Mouse (Mus musculus) limb, embryonic 14.5 days (tissue): ENCODE data around the gene Dnajc25. TPM values are rescaled to one million over a fixed set of nuclear protein-coding genes. Genes with fewer than 3 reads are reported as not detected.

Source experiments
- ATAC-seq: fragments of 200-750 bp; cut with Nextera tagmentation; 2 replicates; pipeline ENCODE4 v1.8.0; 2017; ENCODE audit warnings: low read depth, moderate number of reproducible peaks, moderate TSS enrichment; ENCODE audit not compliant: low FRiP score
- DNase-seq: peaks from one replicate; pipeline ENCODE4 v3.0.0-alpha.2; 2015; ENCODE audit warnings: low spot score
- H3K27ac ChIP-seq: fragments of 300-500 bp; sonication (generic); replicated peaks from 2 replicates; pipeline ENCODE4 v1.5.1; 2014; ENCODE audit warnings: low read depth, mild to moderate bottlenecking, low read length, moderate library complexity, mixed read lengths
- H3K27me3 ChIP-seq: fragments of 300-500 bp; sonication (generic); 2 replicates; pipeline ENCODE4 v1.6.1; 2014; ENCODE audit warnings: low read length, mixed read lengths; ENCODE audit not compliant: control insufficient read depth, insufficient read depth
- H3K36me3 ChIP-seq: fragments of 300-500 bp; sonication (generic); 2 replicates; pipeline ENCODE4 v1.6.1; 2014; ENCODE audit warnings: mild to moderate bottlenecking, low read length, moderate library complexity, mixed read lengths; ENCODE audit not compliant: control insufficient read depth, insufficient read depth
- H3K4me1 ChIP-seq: fragments of 300-500 bp; sonication (generic); 2 replicates; pipeline ENCODE4 v1.6.1; 2014; ENCODE audit warnings: antibody characterized with exemption, low read length, mixed read lengths; ENCODE audit not compliant: control insufficient read depth, insufficient read depth
- H3K4me2 ChIP-seq: fragments of 300-500 bp; sonication (generic); replicated peaks from 2 replicates; pipeline ENCODE4 v1.6.1; 2014; ENCODE audit warnings: low read depth, mild to moderate bottlenecking, low read length, moderate library complexity; ENCODE audit not compliant: severe bottlenecking
- H3K4me3 ChIP-seq: fragments of 300-500 bp; sonication (generic); replicated peaks from 2 replicates; pipeline ENCODE4 v1.5.1; 2014; ENCODE audit warnings: low read length
- H3K9ac ChIP-seq: fragments of 300-500 bp; sonication (generic); 2 replicates; pipeline ENCODE4 v1.6.1; 2014; ENCODE audit warnings: mild to moderate bottlenecking, low read depth, low read length, moderate library complexity; ENCODE audit not compliant: severe bottlenecking
- H3K9me3 ChIP-seq: fragments of 300-500 bp; sonication (generic); 2 replicates; pipeline ENCODE4 v1.6.1; 2016; ENCODE audit warnings: low read length; ENCODE audit not compliant: control insufficient read depth
- POLR2A ChIP-seq: fragments of 200-500 bp; IDR thresholded peaks from 2 replicates; pipeline ENCODE4 v1.8.0; 2012; ENCODE audit warnings: inconsistent platforms, mild to moderate bottlenecking, moderate library complexity, borderline replicate concordance; ENCODE audit not compliant: insufficient read depth, insufficient read length; ENCODE audit errors: extremely low read depth
- WGBS: fragments of 180-500 bp; shearing (Covaris S2); extraction: QIAGEN DNeasy Blood & Tissue Kit; methylation state at CpG from one replicate; pipeline ENCODE4 v1.1.7; 2014; 5-methylcytosine and 5-hydroxymethylcytosine counted together
- polyA plus RNA-seq, 2 experiments: library from polyadenylated mRNA; depleted of rRNA in 1 of 2; stranded (reverse) in 1 of 2; unstranded in 1 of 2; fragments of >200 nt; fragmentation: Nextera tagmentation in 1 of 2; extraction: Ambion mirVana in 1 of 2; gene quantifications; 2 replicates each; pipeline versions ENCODE4 v1.2.1 to v1.2.3; 2012 to 2014

The Dnajc25 gene
- polyA plus RNA-seq, 2 experiments = 10.7 to 20.8 TPM

- H3K36me3 ChIP-seq = no peaks in the 10 kb centered on the region
- TF ChIP-seq POLR2A = no peak
- H3K27ac ChIP-seq = no peak overlapping the region
- DNase-seq = no peak
- H3K4me1 ChIP-seq = peaks cover 19% of the 10 kb centered on the region
- 41% methylated on average over 8 of the region's 8 CpGs for WGBS
- H3K4me3 ChIP-seq = no peak overlapping the region
- H3K4me2 ChIP-seq = no peak overlapping the region
- H3K9me3 ChIP-seq = no peaks in the 10 kb centered on the region
- no peaks in the 10 kb centered on the region for H3K27me3 ChIP-seq
- H3K9ac ChIP-seq = no peak overlapping the region
- ATAC-seq = no peak
These were observed 11.3 kb downstream of the Dnajc25 start for GRCm38 (mm10) chr4:59006211-59006610.

- WGBS = 85% methylated on average over 6 of the region's 6 CpGs
These were observed 12.2 kb downstream of the Dnajc25 start for GRCm38 (mm10) chr4:59007016-59007415.

GRCm38 (mm10) chr4:59007974-59008373 is 13.1 kb downstream of the Dnajc25 start:
- WGBS = 80% methylated on average over 5 of the region's 5 CpGs
- H3K4me2 ChIP-seq = no peak overlapping the region
- no peak for TF ChIP-seq POLR2A

More at GRCm38 (mm10) chr4:59007016-59007415, 12.2 kb downstream of the Dnajc25 start:
- Histone ChIP-seq H3K27me3 (no peaks in the 10 kb centered on the region), H3K4me1 (peaks cover 19% of the 10 kb centered on the region), H3K9me3 (no peaks in the 10 kb centered on the region), H3K4me3 (no peak overlapping the region), H3K9ac (no peak overlapping the region), H3K4me2 (no peak overlapping the region), H3K36me3 (no peaks in the 10 kb centered on the region), H3K27ac (no peak overlapping the region)
- DNase-seq (no peak), ATAC-seq (no peak)
- no peak for TF ChIP-seq POLR2A

GRCm38 (mm10) chr4:59009186-59009585 is 14.3 kb downstream of the Dnajc25 start:
- Histone ChIP-seq H3K4me2 (no peak overlapping the region), H3K27ac (no peak overlapping the region), H3K9me3 (no peaks in the 10 kb centered on the region), H3K9ac (no peak overlapping the region), H3K36me3 (no peaks in the 10 kb centered on the region; the same call in 1 of the 2 replicates), H3K27me3 (no peaks in the 10 kb centered on the region), H3K4me1 (peaks cover 19% of the 10 kb centered on the region), H3K4me3 (no peak overlapping the region)
- no peak for TF ChIP-seq POLR2A
- 91% methylated on average over 7 of the region's 7 CpGs for WGBS
- ATAC-seq (no peak), DNase-seq (no peak)

More at GRCm38 (mm10) chr4:59007974-59008373, 13.1 kb downstream of the Dnajc25 start:
- Histone ChIP-seq H3K9me3 (no peaks in the 10 kb centered on the region), H3K27me3 (no peaks in the 10 kb centered on the region), H3K4me1 (peaks cover 19% of the 10 kb centered on the region), H3K9ac (no peak overlapping the region), H3K27ac (no peak overlapping the region), H3K36me3 (no peaks in the 10 kb centered on the region), H3K4me3 (no peak overlapping the region)
- DNase-seq (no peak), ATAC-seq (no peak)

GRCm38 (mm10) chr4:59009696-59010095 is 14.8 kb downstream of the Dnajc25 start:
- H3K27me3 ChIP-seq = no peaks in the 10 kb centered on the region
- no peak for ATAC-seq

GRCm38 (mm10) chr4:59011446-59011845 is 16.6 kb downstream of the Dnajc25 start:
- 79% methylated on average over 3 of the region's 3 CpGs for whole genome bisulfite sequencing
- no peak for ATAC-seq
- no peak for TF ChIP-seq POLR2A
- H3K9me3 ChIP-seq = no peaks in the 10 kb centered on the region
- H3K36me3 ChIP-seq = peaks cover under 1% of the 10 kb centered on the region
- H3K4me3 ChIP-seq = no peak overlapping the region
- no peaks in the 10 kb centered on the region for H3K27me3 ChIP-seq
- H3K4me2 ChIP-seq = no peak overlapping the region
- H3K9ac ChIP-seq = no peak overlapping the region
- no peak for DNase-seq
- H3K27ac ChIP-seq = no peak overlapping the region
- peaks cover 2% of the 10 kb centered on the region; the same call in 1 of the 2 replicates for H3K4me1 ChIP-seq

More at GRCm38 (mm10) chr4:59009696-59010095, 14.8 kb downstream of the Dnajc25 start:
- no peak for DNase-seq
- no peak for TF ChIP-seq POLR2A
- peaks cover 17% of the 10 kb centered on the region for H3K4me1 ChIP-seq
- no peak overlapping the region for H3K4me2 ChIP-seq
- H3K9me3 ChIP-seq = no peaks in the 10 kb centered on the region
- H3K9ac ChIP-seq = no peak overlapping the region
- no peak overlapping the region for H3K27ac ChIP-seq
- H3K4me3 ChIP-seq = no peak overlapping the region
- WGBS = 79% methylated on average over 4 of the region's 4 CpGs
- H3K36me3 ChIP-seq = no peaks in the 10 kb centered on the region; the same call in 1 of the 2 replicates
